Mouse (Mus musculus): ENCODE measurements around the gene Hyls1.

- no peak for TF ChIP-seq CTCF (IDR thresholded peaks at IDR 0.05; ENCODE audit: low read depth)
- no peak for TF ChIP-seq EP300 (optimal IDR thresholded peaks at IDR 0.05)
These were observed 47.2 kb downstream of the Hyls1 start for GRCm38 (mm10) chr9:35522821-35523515.

Data from stomach, postnatal 0 days (tissue).